Comparison of ENCODE assay signal across 19 mouse cellular contexts in genomic region chr9:58847676-58848075, GRCm38 (mm10). TPM values are rescaled to one million over a fixed set of nuclear protein-coding genes. Genes with fewer than 3 reads are reported as not detected.
A peak's percentile ranks its signal among the peaks of the same experiment; 100 is the strongest.
DNase-seq lines count a peak whose midpoint lies in the region; ATAC-seq lines count a peak whose summit lies in the region.
"Had no signal": no experiment of that assay in that cellular context is flagged by ENCODE, and none has a peak within 500 bp of the region (broad histone marks: within the 10 kb centered on the region; RNA-seq: fewer than 3 reads in every experiment).

No protein-coding gene starts in this region.

- no peak for ATAC-seq in midbrain, embryonic 15.5 days (replicated peaks)
- ATAC-seq in heart, embryonic 12.5 days (ENCODE audit: insufficient number of reproducible peaks, low FRiP score) = peak; percentile 66
- ATAC-seq: inflammation-experienced regulatory T-cells, adult 6 months had no signal

- DNase-seq in midbrain, embryonic 10.5 days (ENCODE audit: low spot score) = no peak
- peak; percentile 22 to 39 for DNase-seq in heart, postnatal 14 days
- no peak for DNase-seq in embryo, embryonic 9.5 days (ENCODE audit: extremely low spot score)
- DNase-seq in layer of hippocampus, adult 8-10 months (ENCODE audit: low spot score in 2 of 2) = no peak
- DNase-seq in layer of hippocampus, postnatal 25 days (ENCODE audit: extremely low spot score in 1 of 2, low spot score in 1 of 2) = no peak
- DNase-seq: cerebellum, adult 9-10 months; gastrocnemius, adult 2 months; kidney, adult 8-10 months; kidney, postnatal 4 days; layer of hippocampus, postnatal 36 days; right cerebral cortex, adult 18-20 months; thymus, adult 18-20 months had no signal

- H3K9me3 ChIP-seq in midbrain, embryonic 10.5 days (replicated peaks) = no peaks in the 10 kb centered on the region
- no peaks in the 10 kb centered on the region for H3K9me3 ChIP-seq in midbrain, embryonic 15.5 days
- H3K9me3 ChIP-seq in heart, embryonic 12.5 days (replicated peaks) = no peaks in the 10 kb centered on the region
- H3K9me3 ChIP-seq: forebrain, embryonic 10.5 days; hindbrain, embryonic 12.5 days; lung, embryonic 15.5 days; midbrain, embryonic 12.5 days had no signal

- peaks cover 37% of the 10 kb centered on the region for H3K4me1 ChIP-seq in midbrain, embryonic 10.5 days
- H3K4me1 ChIP-seq in midbrain, embryonic 15.5 days = peaks cover 24% of the 10 kb centered on the region
- H3K4me1 ChIP-seq in heart, embryonic 12.5 days (replicated peaks) = peaks cover 64% of the 10 kb centered on the region
- H3K4me1 ChIP-seq: lung, embryonic 15.5 days had no signal

- intact Hi-C loops in heart, postnatal 14 days (cut with DNase I) = no loop called here

- H3K27me3 ChIP-seq in midbrain, embryonic 10.5 days (ENCODE audit: low read depth, poor library complexity, severe bottlenecking) = no peaks in the 10 kb centered on the region
- no peaks in the 10 kb centered on the region for H3K27me3 ChIP-seq in midbrain, embryonic 15.5 days (replicated peaks)
- H3K27me3 ChIP-seq in heart, embryonic 12.5 days (replicated peaks) = 0 out of 2 replicates have a peak, but pooled peaks cover 3% of the 10 kb centered on the region
- H3K27me3 ChIP-seq: hindbrain, embryonic 12.5 days; lung, embryonic 15.5 days had no signal

- WGBS in midbrain, embryonic 10.5 days = 82% methylated on average over 7 of the region's 7 CpGs
- 59% methylated on average over 7 of the region's 7 CpGs for WGBS in midbrain, embryonic 15.5 days
- WGBS in heart, embryonic 12.5 days = 33% methylated on average over 7 of the region's 7 CpGs

- no peak overlapping the region for H3K9ac ChIP-seq in midbrain, embryonic 15.5 days
- H3K9ac ChIP-seq in heart, embryonic 12.5 days = peak overlapping the region; percentile 44
- H3K9ac ChIP-seq: hindbrain, embryonic 12.5 days; lung, embryonic 15.5 days; midbrain, embryonic 12.5 days had no signal

- H3K4me3 ChIP-seq in midbrain, embryonic 10.5 days = no peak overlapping the region
- no peak overlapping the region for H3K4me3 ChIP-seq in midbrain, embryonic 15.5 days
- H3K4me3 ChIP-seq in heart, embryonic 12.5 days = no peak overlapping the region
- H3K4me3 ChIP-seq: forebrain, embryonic 10.5 days; gastrocnemius, adult 2 months; hindbrain, embryonic 12.5 days; lung, embryonic 15.5 days; midbrain, embryonic 12.5 days had no signal

- H3K4me2 ChIP-seq in midbrain, embryonic 15.5 days = no peak overlapping the region
- H3K4me2 ChIP-seq in heart, embryonic 12.5 days = peak overlapping the region; percentile 42
- H3K4me2 ChIP-seq: hindbrain, embryonic 12.5 days; lung, embryonic 15.5 days; midbrain, embryonic 12.5 days had no signal

- H3K36me3 ChIP-seq in midbrain, embryonic 10.5 days = no peaks in the 10 kb centered on the region
- no peaks in the 10 kb centered on the region; the same call in 1 of the 2 replicates for H3K36me3 ChIP-seq in midbrain, embryonic 15.5 days (replicated peaks)
- peaks cover 8% of the 10 kb centered on the region for H3K36me3 ChIP-seq in heart, embryonic 12.5 days
- H3K36me3 ChIP-seq: forebrain, embryonic 10.5 days; hindbrain, embryonic 12.5 days; lung, embryonic 15.5 days had no signal

- H3K27ac ChIP-seq in midbrain, embryonic 10.5 days (replicated peaks) = peak overlapping the region; percentile 61
- H3K27ac ChIP-seq in midbrain, embryonic 15.5 days = no peak overlapping the region
- H3K27ac ChIP-seq in heart, embryonic 12.5 days (ENCODE audit: poor library complexity, severe bottlenecking) = peak overlapping the region; percentile 76
- H3K27ac ChIP-seq: forebrain, embryonic 10.5 days; gastrocnemius, adult 2 months; hindbrain, embryonic 12.5 days; lung, embryonic 15.5 days; midbrain, embryonic 12.5 days had no signal

RNA-seq across cellular contexts. Expression of gene Hcn4, which starts 24.5 kb away (rescaled TPM):
- 0.42 and 0.65 TPM in 2 replicates for polyA plus RNA-seq in midbrain, embryonic 10.5 days (2016; fragmentation: Nextera tagmentation; extraction: Ambion mirVana)
- polyA plus RNA-seq in midbrain, embryonic 15.5 days (2015; fragmentation: Nextera tagmentation; extraction: Ambion mirVana) = 4.7 and 5.1 TPM in 2 replicates
- polyA plus RNA-seq in heart, embryonic 12.5 days (2016; fragmentation: Nextera tagmentation; extraction: Ambion mirVana) = 2.3 and 2.5 TPM in 2 replicates
- 1 to 10 TPM; 4.6 to 6.9 TPM for total RNA-seq in heart, postnatal 14 days (2021)
- 1 to 10 TPM; 1.6 to 2.3 (median 1.7) TPM for total RNA-seq in layer of hippocampus, adult 8-10 months (2022)
- 1 to 10 TPM; 1.9 TPM for total RNA-seq in layer of hippocampus, postnatal 25 days (2021)
- polyA plus RNA-seq: inflammation-experienced regulatory T-cells, adult 6 months had no signal

Comparison
In these comparisons a context has a peak if more than half of its experiments do, and no peak if none do; other contexts are left out.
1. DNase-seq: peak in heart, postnatal 14 days (2 of 2); none in midbrain, embryonic 10.5 days (single experiment), embryo, embryonic 9.5 days (single experiment), layer of hippocampus, adult 8-10 months (0 of 2) and layer of hippocampus, postnatal 25 days (0 of 2).